Mouse (Mus musculus): ENCODE measurements around the gene Lamb2. TPM values are rescaled to one million over a fixed set of nuclear protein-coding genes. Genes with fewer than 3 reads are reported as not detected.

Gene Lamb2
- total and polyA plus RNA-seq, 3 experiments: 0.58 to 0.84 TPM; not detected in 1

- H3K79me2 ChIP-seq (ENCODE audit: control insufficient read depth, insufficient read depth, low read length, poor library complexity): peaks cover 23% of the 10 kb centered on the region
- no peak overlapping the region for H3K27ac ChIP-seq (ENCODE audit: control insufficient read depth, low read depth, low read length)
- H3K36me3 ChIP-seq (ENCODE audit: control insufficient read depth in 1 of 2, insufficient read depth in 2 of 2, low read length in 2 of 2): peaks cover 5 to 29% of the 10 kb centered on the region in 2 experiments; a peak in 3 of 4 replicates
- TF ChIP-seq MXI1 (IDR thresholded peaks at IDR 0.05; ENCODE audit: low read depth, low read length) (no peak), EP300 (IDR thresholded peaks at IDR 0.05; ENCODE audit: low read depth in 1 of 2, low read length in 2 of 2) (no peak), RAD21 (IDR thresholded peaks at IDR 0.05; ENCODE audit: low read depth, low read length) (no peak), NRF1 (IDR thresholded peaks at IDR 0.05; ENCODE audit: insufficient read depth, low read depth, low read length, poor library complexity, severe bottlenecking) (no peak), MAZ (IDR thresholded peaks at IDR 0.05; ENCODE audit: low read depth, low read length) (no peak), JUND (IDR thresholded peaks at IDR 0.05; ENCODE audit: low read depth, low read length) (no peak), POLR2AphosphoS5 (IDR thresholded peaks at IDR 0.05; ENCODE audit: borderline replicate concordance, low read depth, low read length) (no peak), KAT2A (conservative IDR thresholded peaks at IDR 0.05; ENCODE audit: low read depth, low read length) (no peak), ZMIZ1 (IDR thresholded peaks at IDR 0.05; ENCODE audit: low read depth, low read length) (no peak), POLR2AphosphoS2 (IDR thresholded peaks at IDR 0.05; ENCODE audit: low read length) (no peak), CHD2 (IDR thresholded peaks at IDR 0.05; ENCODE audit: low read length) (no peak), ETS1 (IDR thresholded peaks at IDR 0.05; ENCODE audit: low read depth, low read length) (no peak), RCOR1 (IDR thresholded peaks at IDR 0.05; ENCODE audit: low read depth, low read length) (no peak), MAFK (IDR thresholded peaks at IDR 0.05; ENCODE audit: borderline replicate concordance, low read depth, low read length) (no peak), TCF12 (IDR thresholded peaks at IDR 0.05; ENCODE audit: low read depth, low read length) (no peak), TBP (IDR thresholded peaks at IDR 0.05; ENCODE audit: low read depth, low read length) (no peak), ZNF384 (IDR thresholded peaks at IDR 0.05; ENCODE audit: low read depth, low read length) (no peak), NELFE (IDR thresholded peaks at IDR 0.05; ENCODE audit: low read depth, low read length) (no peak), SIN3A (IDR thresholded peaks at IDR 0.05; ENCODE audit: low read length) (no peak), ZKSCAN1 (IDR thresholded peaks at IDR 0.05; ENCODE audit: low read depth, low read length) (no peak)
- no peak for DNase-seq (ENCODE audit: low read depth, low spot score)
- no peak overlapping the region for H3K4me3 ChIP-seq (ENCODE audit: control insufficient read depth in 1 of 2, insufficient read depth in 1 of 2, low read depth in 2 of 2, low read length in 2 of 2)
- H3K9me3 ChIP-seq (replicated peaks; ENCODE audit: insufficient read depth, low read length): no peaks in the 10 kb centered on the region
- H3K9ac ChIP-seq (ENCODE audit: control insufficient read depth, low read depth, low read length, poor library complexity, severe bottlenecking): no peak overlapping the region
- no peaks in the 10 kb centered on the region for H3K27me3 ChIP-seq (ENCODE audit: control insufficient read depth in 1 of 2, insufficient read depth in 2 of 2, low read length in 2 of 2)
- peaks cover 4 to 8% of the 10 kb centered on the region in 2 experiments for H3K4me1 ChIP-seq (ENCODE audit: control insufficient read depth in 1 of 2, insufficient read depth in 2 of 2, low read length in 2 of 2)
These were observed 15.4 kb downstream of the Lamb2 start for GRCm38 (mm10) chr9:108494905-108495304.

GRCm38 (mm10) chr9:108499231-108499630 is 19.7 kb downstream of the Lamb2 start:
- Histone ChIP-seq H3K27me3 (ENCODE audit: control insufficient read depth in 1 of 2, insufficient read depth in 2 of 2, low read length in 2 of 2) (no peaks in the 10 kb centered on the region), H3K4me1 (ENCODE audit: control insufficient read depth in 1 of 2, insufficient read depth in 2 of 2, low read length in 2 of 2) (no peaks in the 10 kb centered on the region), H3K27ac (ENCODE audit: control insufficient read depth, low read depth, low read length) (no peak overlapping the region), H3K36me3 (ENCODE audit: control insufficient read depth in 1 of 2, insufficient read depth in 2 of 2, low read length in 2 of 2) (peaks cover 0 to 22% of the 10 kb centered on the region in 2 experiments; a peak in 3 of 4 replicates), H3K79me2 (ENCODE audit: control insufficient read depth, insufficient read depth, low read length, poor library complexity) (no peaks in the 10 kb centered on the region), H3K4me3 (ENCODE audit: control insufficient read depth in 1 of 2, insufficient read depth in 1 of 2, low read depth in 2 of 2, low read length in 2 of 2) (no peak overlapping the region), H3K9ac (ENCODE audit: control insufficient read depth, low read depth, low read length, poor library complexity, severe bottlenecking) (no peak overlapping the region), H3K9me3 (replicated peaks; ENCODE audit: insufficient read depth, low read length) (no peaks in the 10 kb centered on the region)
- DNase-seq (ENCODE audit: low read depth, low spot score): no peak
- TF ChIP-seq POLR2A (IDR thresholded peaks at IDR 0.05; ENCODE audit: control insufficient read depth in 1 of 2, insufficient read depth in 1 of 2, low read depth in 1 of 2, low read length in 2 of 2, poor library complexity in 1 of 2): no peak
- no peak for TF ChIP-seq ZKSCAN1 (IDR thresholded peaks at IDR 0.05; ENCODE audit: low read depth, low read length)
- no peak for TF ChIP-seq MXI1 (IDR thresholded peaks at IDR 0.05; ENCODE audit: low read depth, low read length)
- no peak for TF ChIP-seq HCFC1 (IDR thresholded peaks at IDR 0.05; ENCODE audit: low read depth, low read length)
- no peak for TF ChIP-seq BHLHE40 (IDR thresholded peaks at IDR 0.05; ENCODE audit: borderline replicate concordance, low read depth, low read length)
- no peak for TF ChIP-seq MYB (IDR thresholded peaks at IDR 0.05; ENCODE audit: low read depth, low read length)
- TF ChIP-seq TAL1 (IDR thresholded peaks at IDR 0.05; ENCODE audit: low read length): no peak
- no peak for TF ChIP-seq ZMIZ1 (IDR thresholded peaks at IDR 0.05; ENCODE audit: low read depth, low read length)
- no peak for TF ChIP-seq EP300 (IDR thresholded peaks at IDR 0.05; ENCODE audit: low read depth in 1 of 2, low read length in 2 of 2)
- no peak for TF ChIP-seq MYC (IDR thresholded peaks at IDR 0.05; ENCODE audit: low read depth, low read length)

Measured in MEL (cell line).